Mouse (Mus musculus) gastrocnemius, postnatal 25 days (tissue): ENCODE measurements around the gene Gm8660. TPM values are rescaled to one million over a fixed set of nuclear protein-coding genes. Genes with fewer than 3 reads are reported as not detected.
"Not testable (repeated sequence)": the region's sequence is repeated elsewhere in the genome, so short reads cannot be mapped to it uniquely, and the experiment has no call there.

Experiments used
- DNase-seq: peaks from one replicate; pipeline ENCODE4 v3.0.0; 2022
- long read RNA-seq, 2 experiments: library from polyadenylated mRNA; stranded (forward); transcript quantifications; one replicate each; pipeline ENCODE4 v2.0.0; 2021
- total RNA-seq, 2 experiments: library from RNA; stranded (reverse); gene quantifications; 1 replicate in 1 of 2; 2 replicates in 1 of 2; pipeline ENCODE4 v1.2.3; 2021

Gm8660 gene
- total RNA-seq, result not detected
- long read RNA-seq, experiment 1, result 0 reads
- long read RNA-seq, experiment 2, result 0 reads

- not testable (repeated sequence) for DNase-seq
Observed at GRCm38 (mm10) chr7:22370939-22371338, at the start of gene Gm8660. Gene Gm8660 (minus strand): TSS chr7:22371039.

DNA sequence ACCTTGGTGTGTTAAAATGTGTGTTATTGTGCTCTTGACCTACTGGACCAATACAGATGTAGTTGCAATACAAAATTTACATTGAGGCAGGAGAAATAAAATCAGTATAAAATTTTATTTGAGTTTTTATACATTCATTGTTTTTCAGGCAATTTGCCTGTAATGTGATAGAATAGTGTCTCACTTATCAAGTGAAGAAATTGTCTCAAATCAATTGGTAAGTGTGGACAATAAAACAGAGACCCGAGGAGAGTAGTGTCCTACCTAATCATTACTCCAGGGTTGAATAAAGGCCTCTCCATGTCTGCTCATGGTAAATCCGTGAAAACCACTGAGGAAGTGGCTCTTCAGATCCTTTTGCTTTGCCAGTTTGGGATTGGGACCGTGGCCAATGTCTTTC is 42.4 kb upstream of the Gm8660 start, which contains the start of gene Vmn1r148:
Gene Vmn1r148 (plus strand): TSS at position 301 of the 400 bp plus-strand sequence.
- DNase-seq, result not testable (repeated sequence)

DNA sequence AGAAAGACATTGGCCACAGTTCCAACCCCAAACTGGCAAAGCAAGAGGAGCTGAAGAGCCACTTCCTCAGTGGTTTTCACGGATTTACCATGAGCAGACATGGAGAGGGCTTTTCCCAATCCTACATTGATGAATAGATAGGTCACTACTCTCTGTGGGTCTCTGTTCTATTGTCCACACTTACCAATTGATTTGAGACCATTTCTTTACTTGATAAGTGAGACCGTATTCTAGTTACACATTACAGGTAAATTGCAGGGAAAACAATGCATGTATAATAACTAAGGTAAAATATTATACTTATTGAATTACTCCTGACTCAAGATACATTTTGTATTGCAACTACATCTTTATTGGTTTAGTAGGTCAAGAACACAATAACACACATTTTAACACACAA is 41.2 kb downstream of the Gm8660 start, which contains the start of gene Gm4187:
Gene Gm4187 (minus strand): TSS at position 101 of the 400 bp plus-strand sequence.
- not testable (repeated sequence) for DNase-seq

Other genes with a start within 250 kb of the Gm8660 start
- not detected for gene Gm10666, start 236.3 kb downstream of the Gm8660 start, total RNA-seq
- not detected for gene Vmn1r142, start 207.0 kb downstream of the Gm8660 start, total RNA-seq
- gene Vmn1r143, start 181.7 kb downstream of the Gm8660 start, total RNA-seq, result not detected
- not detected for gene Gm8653, start 169.8 kb downstream of the Gm8660 start, total RNA-seq
- gene Gm8453, start 141.6 kb downstream of the Gm8660 start, total RNA-seq, result not detected
- not detected for gene Gm4187, start 41.3 kb downstream of the Gm8660 start, total RNA-seq
- not detected for gene Vmn1r148, start 42.5 kb upstream of the Gm8660 start, total RNA-seq
- gene Vmn1r149, start 67.2 kb upstream of the Gm8660 start, total RNA-seq, result not detected
- not detected for gene Gm10665, start 93.0 kb upstream of the Gm8660 start, total RNA-seq
- not detected for gene Vmn1r151, start 128.6 kb upstream of the Gm8660 start, total RNA-seq
- gene Vmn1r152, start 151.9 kb upstream of the Gm8660 start, total RNA-seq, result not detected
- not detected for gene Gm8677, start 163.8 kb upstream of the Gm8660 start, total RNA-seq
- gene Gm4201, start 194.3 kb upstream of the Gm8660 start, total RNA-seq, result not detected
- gene Gm4565, start 217.1 kb upstream of the Gm8660 start, total RNA-seq, result not detected